Mouse (Mus musculus) hindbrain, embryonic 14.5 days (tissue): Measurements from ENCODE around the gene Tmed2. TPM values are rescaled to one million over a fixed set of nuclear protein-coding genes. Genes with fewer than 3 reads are reported as not detected.

Source experiments
- ATAC-seq: fragments of 200-750 bp; cut with Nextera tagmentation; 2 replicates; pipeline ENCODE4 v1.8.0; 2017; ENCODE audit warnings: moderate number of reproducible peaks, mild to moderate bottlenecking, moderate TSS enrichment, moderate library complexity; ENCODE audit not compliant: low FRiP score
- DNase-seq: peaks from one replicate; pipeline ENCODE4 v3.0.0-alpha.2; 2015; ENCODE audit warnings: low spot score
- H3K27ac ChIP-seq: fragments of 300-500 bp; sonication (generic); 2 replicates; pipeline ENCODE4 v1.5.1; 2014; ENCODE audit warnings: mild to moderate bottlenecking, moderate library complexity
- H3K27me3 ChIP-seq: fragments of 300-500 bp; sonication (generic); 2 replicates; pipeline ENCODE4 v1.6.1; 2014; ENCODE audit warnings: mild to moderate bottlenecking, low read length, mixed read lengths; ENCODE audit not compliant: control insufficient read depth, insufficient read depth
- H3K36me3 ChIP-seq: fragments of 300-500 bp; sonication (generic); replicated peaks from 2 replicates; pipeline ENCODE4 v1.6.1; 2014; ENCODE audit not compliant: control insufficient read depth, insufficient read depth
- H3K4me1 ChIP-seq: fragments of 300-500 bp; sonication (generic); replicated peaks from 2 replicates; pipeline ENCODE4 v1.6.1; 2014; ENCODE audit warnings: antibody characterized with exemption, low read length, mixed read lengths; ENCODE audit not compliant: control insufficient read depth, insufficient read depth
- H3K4me2 ChIP-seq: fragments of 300-500 bp; sonication (generic); replicated peaks from 2 replicates; pipeline ENCODE4 v1.6.1; 2014; ENCODE audit warnings: mild to moderate bottlenecking, moderate library complexity
- H3K4me3 ChIP-seq: fragments of 300-500 bp; sonication (generic); replicated peaks from 2 replicates; pipeline ENCODE4 v1.5.1; 2014; ENCODE audit warnings: mild to moderate bottlenecking, low read length
- H3K9ac ChIP-seq: fragments of 300-500 bp; sonication (generic); 2 replicates; pipeline ENCODE4 v1.6.1; 2014
- H3K9me3 ChIP-seq: fragments of 300-500 bp; sonication (generic); 2 replicates; pipeline ENCODE4 v1.6.1; 2016; ENCODE audit warnings: low read length; ENCODE audit not compliant: control insufficient read depth
- WGBS: fragments of 180-500 bp; shearing (Covaris S2); extraction: QIAGEN DNeasy Blood & Tissue Kit; methylation state at CpG from one replicate; pipeline ENCODE4 v1.1.7; 2014; 5-methylcytosine and 5-hydroxymethylcytosine counted together
- polyA plus RNA-seq: library from polyadenylated mRNA; unstranded; fragments of >200 nt; fragmentation: Nextera tagmentation; extraction: Ambion mirVana; gene quantifications from 2 replicates; pipeline ENCODE4 v1.2.1, GENCODE M21; 2014

Gene Tmed2
- polyA plus RNA-seq, 1 experiment from 2014 or later, result 354 TPM

DNA sequence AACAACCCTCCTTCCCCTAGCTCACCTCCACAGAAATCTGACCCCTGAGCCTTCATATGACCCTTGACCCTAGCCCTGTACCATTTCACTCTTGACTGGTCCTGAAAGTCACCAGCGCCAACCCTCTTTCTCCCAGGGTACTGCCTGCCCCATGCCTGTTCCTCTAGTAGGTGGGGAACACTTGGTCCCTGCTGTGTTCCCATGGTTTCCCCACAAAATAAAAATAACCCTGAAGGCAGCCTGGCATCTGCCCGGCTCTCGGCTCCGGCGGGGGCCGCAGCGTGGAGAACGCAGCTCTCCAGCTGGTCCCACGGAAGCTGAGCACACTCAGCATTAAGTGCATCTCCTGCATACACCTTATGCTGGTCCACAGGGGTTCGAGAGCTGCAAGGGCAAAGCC, 21.8 kb upstream of the Tmed2 start:
- H3K36me3 ChIP-seq, result peaks cover 16% of the 10 kb centered on the region
- no peaks in the 10 kb centered on the region for H3K27me3 ChIP-seq
- no peak overlapping the region for H3K9ac ChIP-seq
- no peaks in the 10 kb centered on the region for H3K9me3 ChIP-seq
- DNase-seq (no peak), ATAC-seq (no peak)
- no peak overlapping the region for H3K4me2 ChIP-seq
- H3K27ac ChIP-seq, result no peak overlapping the region
- H3K4me3 ChIP-seq, result no peak overlapping the region
- WGBS, result 32% methylated on average over 10 of the region's 10 CpGs
- H3K4me1 ChIP-seq, result no peaks in the 10 kb centered on the region

DNA sequence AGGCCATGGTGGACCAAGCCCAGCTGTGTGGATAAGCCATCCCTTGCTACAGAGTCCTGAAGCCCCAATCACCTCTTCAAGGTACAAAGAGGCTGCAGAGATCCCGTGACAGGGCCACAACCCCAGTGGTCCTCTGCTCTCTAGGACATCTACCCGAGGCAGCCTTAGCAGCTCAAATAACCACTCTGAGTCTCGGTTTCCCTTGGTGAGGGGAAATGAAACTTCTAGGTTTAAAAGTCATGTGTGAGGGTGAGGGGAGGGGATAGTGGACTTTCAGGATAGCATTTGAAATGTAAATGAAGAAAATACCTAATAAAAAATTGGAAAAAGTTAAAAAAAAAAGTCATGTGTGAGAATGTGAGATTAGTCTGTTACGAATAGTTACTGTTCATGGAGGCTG, 18.9 kb upstream of the Tmed2 start:
- no peak overlapping the region for H3K4me3 ChIP-seq
- no peak overlapping the region for H3K4me2 ChIP-seq
- ATAC-seq, result no peak
- 93% methylated on average over 4 of the region's 4 CpGs for WGBS
- H3K4me1 ChIP-seq, result no peaks in the 10 kb centered on the region
- no peak overlapping the region for H3K27ac ChIP-seq
- H3K27me3 ChIP-seq, result no peaks in the 10 kb centered on the region
- no peaks in the 10 kb centered on the region for H3K9me3 ChIP-seq
- H3K9ac ChIP-seq, result no peak overlapping the region
- H3K36me3 ChIP-seq, result 0 out of 2 replicates have a peak, but pooled peaks cover 4% of the 10 kb centered on the region
- DNase-seq, result no peak

DNA sequence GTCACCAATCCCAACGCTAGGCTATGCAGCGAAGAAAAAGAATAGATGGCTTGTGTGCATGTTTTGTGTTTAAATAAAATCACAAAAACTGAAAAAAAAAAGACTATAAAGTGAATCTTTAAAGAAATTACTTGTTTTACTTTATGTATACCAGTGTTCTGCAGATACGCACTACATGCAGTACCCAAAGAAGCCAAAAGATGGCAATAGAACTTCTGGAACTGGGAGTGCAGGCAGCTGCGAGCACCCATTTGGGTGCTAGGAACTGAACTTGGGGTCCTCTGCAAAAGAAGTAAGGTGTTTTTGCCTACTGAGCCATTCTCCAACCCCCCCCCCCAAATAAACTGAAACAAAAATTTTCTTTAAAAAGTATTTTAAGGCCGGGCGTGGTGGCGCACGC, 17.5 kb upstream of the Tmed2 start:
- Histone ChIP-seq H3K9ac (no peak overlapping the region), H3K9me3 (no peaks in the 10 kb centered on the region), H3K4me1 (0 out of 2 replicates have a peak, but pooled peaks cover 1% of the 10 kb centered on the region), H3K27me3 (no peaks in the 10 kb centered on the region), H3K36me3 (0 out of 2 replicates have a peak, but pooled peaks cover 4% of the 10 kb centered on the region), H3K4me3 (no peak overlapping the region), H3K4me2 (no peak overlapping the region), H3K27ac (no peak overlapping the region)
- ATAC-seq, result no peak
- WGBS, result 95% methylated on average over 8 of the region's 8 CpGs
- no peak for DNase-seq

DNA sequence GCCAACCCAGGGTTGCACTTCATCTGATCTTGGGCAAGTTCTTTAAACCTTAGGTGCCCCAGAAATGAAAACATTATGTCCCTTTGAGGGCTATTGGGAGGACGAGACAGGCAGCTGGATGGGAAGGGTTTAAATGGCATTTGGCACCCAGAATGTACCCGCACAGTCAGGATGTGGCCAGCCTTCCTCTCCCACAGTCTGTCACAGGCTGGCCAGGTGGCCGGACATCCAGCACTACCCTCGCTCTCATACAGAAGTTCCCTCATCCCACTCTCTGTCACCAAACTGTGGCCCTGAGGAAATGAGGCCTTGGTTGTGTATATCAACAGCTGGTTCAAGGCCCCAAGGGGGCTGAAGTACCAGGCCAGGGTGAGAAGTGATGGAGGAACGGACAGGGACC, 15.6 kb upstream of the Tmed2 start:
- Histone ChIP-seq H3K36me3 (0 out of 2 replicates have a peak, but pooled peaks cover 4% of the 10 kb centered on the region), H3K4me2 (no peak overlapping the region), H3K4me3 (no peak overlapping the region), H3K9ac (no peak overlapping the region), H3K27ac (no peak overlapping the region), H3K4me1 (peaks cover 19% of the 10 kb centered on the region), H3K9me3 (no peaks in the 10 kb centered on the region), H3K27me3 (no peaks in the 10 kb centered on the region)
- 96% methylated on average over 5 of the region's 5 CpGs for WGBS
- DNase-seq (no peak), ATAC-seq (no peak)

DNA sequence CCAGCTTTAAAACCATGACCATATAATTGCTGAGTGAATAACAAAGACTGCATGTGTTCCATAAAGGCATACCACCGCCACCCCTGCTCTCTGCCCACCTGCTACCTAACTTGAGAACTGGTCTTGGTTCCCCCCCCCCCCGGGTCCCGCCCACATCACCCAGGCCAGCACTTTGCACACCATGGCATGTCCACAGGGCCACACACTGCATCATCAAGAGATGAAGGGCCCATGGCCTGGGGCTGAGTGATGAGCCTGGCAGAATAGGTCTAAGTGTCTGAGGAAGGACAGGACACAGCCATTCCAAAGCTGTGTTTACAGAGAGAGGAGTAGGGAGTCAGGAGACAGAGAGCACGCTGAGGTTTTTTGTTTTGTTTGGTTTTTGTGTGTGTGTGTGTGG, 12.1 kb upstream of the Tmed2 start:
- Histone ChIP-seq H3K27ac (0 out of 2 replicates have a peak overlapping the region, but pooled peaks have one; percentile 32), H3K4me1 (peaks cover 32% of the 10 kb centered on the region), H3K4me3 (0 out of 2 replicates have a peak overlapping the region, but pooled peaks have one; percentile 83), H3K27me3 (no peaks in the 10 kb centered on the region), H3K36me3 (no peaks in the 10 kb centered on the region), H3K9me3 (no peaks in the 10 kb centered on the region), H3K9ac (peak overlapping the region; percentile 34; the same call in 1 of the 2 replicates), H3K4me2 (peak overlapping the region; percentile 87)
- ATAC-seq, result no peak
- no peak for DNase-seq
- WGBS, result 68% methylated on average over 4 of the region's 4 CpGs

DNA sequence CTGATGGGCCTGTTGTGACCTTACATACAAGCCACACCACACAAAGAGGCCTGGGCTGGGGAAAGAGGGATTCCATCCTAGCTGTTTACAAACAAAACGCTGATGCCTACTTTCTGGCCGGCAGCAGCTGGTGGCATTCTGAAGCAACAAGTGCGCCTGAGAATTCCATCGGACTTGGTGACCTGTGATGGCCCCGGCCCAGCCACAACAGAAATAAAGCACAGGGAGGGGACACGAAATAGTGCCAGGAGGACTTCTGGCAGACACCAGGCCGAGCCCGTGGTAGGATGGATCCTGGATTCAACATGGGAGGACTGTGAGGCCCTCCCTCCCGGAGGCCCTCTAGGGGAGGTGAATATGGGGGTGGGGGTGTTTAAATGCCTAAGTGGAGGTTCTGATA, 11.7 kb upstream of the Tmed2 start:
- H3K4me1 ChIP-seq, result peaks cover 32% of the 10 kb centered on the region
- peak overlapping the region; percentile 32; the same call in 1 of the 2 replicates for H3K27ac ChIP-seq
- peak overlapping the region; percentile 87 for H3K4me2 ChIP-seq
- H3K9ac ChIP-seq, result peak overlapping the region; percentile 34; the same call in 1 of the 2 replicates
- WGBS, result 41% methylated on average over 9 of the region's 9 CpGs
- no peaks in the 10 kb centered on the region for H3K27me3 ChIP-seq
- no peak for DNase-seq
- peak overlapping the region; percentile 83 for H3K4me3 ChIP-seq
- no peaks in the 10 kb centered on the region for H3K9me3 ChIP-seq
- no peaks in the 10 kb centered on the region for H3K36me3 ChIP-seq
- no peak for ATAC-seq

DNA sequence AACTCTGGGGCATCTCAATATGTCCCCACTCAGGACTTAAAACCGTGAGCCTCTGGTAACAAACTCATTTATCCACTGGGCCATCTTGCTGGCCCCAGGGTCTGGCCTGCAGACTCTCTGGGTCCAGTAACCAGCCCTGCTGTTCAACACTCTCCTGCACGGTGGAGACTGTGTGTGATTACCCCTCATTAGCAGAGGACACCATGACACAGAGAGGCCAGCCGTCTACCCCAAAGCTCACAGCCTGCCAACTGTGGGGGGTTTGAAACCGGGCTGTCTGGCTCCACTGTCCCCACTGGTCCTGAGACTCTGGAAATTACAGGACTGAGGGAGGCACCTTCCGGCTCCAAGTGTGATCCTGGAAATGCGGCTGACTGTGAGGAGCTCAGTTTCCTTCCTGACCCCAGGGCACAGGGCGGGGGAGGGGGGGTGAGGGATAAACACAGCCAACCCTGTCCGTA, 11.3 kb upstream of the Tmed2 start:
- Histone ChIP-seq H3K36me3 (no peaks in the 10 kb centered on the region), H3K4me1 (peaks cover 32% of the 10 kb centered on the region), H3K27ac (peak overlapping the region; percentile 32; the same call in 1 of the 2 replicates), H3K4me2 (peak overlapping the region; percentile 87), H3K9ac (no peak overlapping the region), H3K9me3 (no peaks in the 10 kb centered on the region), H3K27me3 (no peaks in the 10 kb centered on the region), H3K4me3 (peak overlapping the region; percentile 83)
- ATAC-seq (no peak), DNase-seq (no peak)
- WGBS, result 35% methylated on average over 8 of the region's 8 CpGs

DNA sequence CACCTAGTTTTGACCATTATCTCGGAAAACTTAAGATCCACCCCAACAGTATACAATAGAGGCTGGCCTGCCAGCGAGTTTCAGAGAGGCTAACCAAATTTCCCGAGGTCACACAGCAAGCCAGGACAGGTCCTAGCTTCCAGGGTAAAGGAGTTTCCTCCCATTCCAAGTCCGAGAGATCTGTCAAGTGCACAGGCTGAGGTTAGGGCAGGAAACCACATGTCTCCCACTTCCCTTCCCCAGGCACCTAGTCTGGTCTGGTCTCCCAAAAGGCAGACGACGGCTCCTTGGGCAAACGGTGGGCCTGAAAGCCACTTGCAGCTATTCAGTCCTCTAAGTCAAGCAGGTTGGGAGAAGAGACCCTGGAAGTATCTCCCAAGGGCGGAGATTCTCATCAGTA, 10.8 kb upstream of the Tmed2 start:
- Histone ChIP-seq H3K36me3 (no peaks in the 10 kb centered on the region), H3K9me3 (no peaks in the 10 kb centered on the region), H3K9ac (peak overlapping the region; percentile 76; the same call in 1 of the 2 replicates), H3K4me1 (peaks cover 32% of the 10 kb centered on the region), H3K4me2 (peak overlapping the region; percentile 87), H3K27me3 (no peaks in the 10 kb centered on the region), H3K27ac (no peak overlapping the region), H3K4me3 (peak overlapping the region; percentile 83)
- DNase-seq (no peak), ATAC-seq (no peak)
- 67% methylated on average over 8 of the region's 8 CpGs for WGBS

DNA sequence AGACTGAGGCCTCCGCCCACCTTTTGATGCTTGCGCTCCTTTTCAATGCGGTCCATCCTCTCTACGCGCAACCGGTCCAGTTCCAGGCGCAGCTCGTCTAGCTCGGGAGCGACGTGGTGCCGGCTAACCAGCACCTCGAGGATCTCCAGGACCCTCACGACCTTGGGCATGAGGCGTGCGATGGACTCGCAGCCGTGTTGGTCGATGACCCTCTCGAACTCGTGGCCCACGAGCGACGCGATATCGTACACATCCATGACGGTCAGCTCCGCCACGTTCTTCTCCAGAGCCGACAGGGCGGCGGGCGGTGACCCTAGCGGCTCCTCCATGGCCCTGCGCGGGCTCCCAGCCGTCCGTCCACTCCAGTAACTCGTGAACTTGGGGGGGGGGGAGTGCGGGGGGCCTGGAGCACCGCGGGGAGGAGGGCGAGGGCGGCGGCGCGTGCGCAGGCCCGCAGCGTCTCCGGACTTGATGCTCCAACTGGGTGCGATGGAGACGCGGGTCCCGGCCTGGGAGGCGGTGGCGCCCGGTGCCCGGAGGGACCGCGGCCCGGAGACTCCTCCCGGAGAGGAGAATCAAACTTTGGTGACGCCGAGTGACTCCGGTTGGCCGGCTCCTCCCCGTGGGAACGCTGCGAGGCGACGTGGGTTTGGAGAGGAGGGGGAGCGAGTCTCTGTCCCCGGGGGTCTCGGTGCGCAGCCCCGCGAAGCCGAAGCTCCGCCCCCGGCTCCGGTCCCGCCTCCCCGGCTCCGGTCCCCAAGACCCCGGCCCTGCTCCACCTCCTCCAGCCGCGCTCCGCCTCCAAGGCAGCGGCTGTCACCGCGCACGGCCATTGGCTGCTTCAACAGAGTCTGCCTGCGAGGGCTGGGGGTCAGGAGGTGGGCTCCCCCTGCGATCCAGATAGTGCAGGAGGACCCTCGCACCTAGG, 9.6 kb upstream of the Tmed2 start, which contains the start of gene Rilpl1:
Gene Rilpl1, minus strand, starts transcription at position 737 of the 928 bp plus-strand sequence.
- peak within 1 kb of the TSS; percentile 79 for H3K27ac ChIP-seq
- peak within 1 kb of the TSS; percentile 87 for H3K4me2 ChIP-seq
- no peaks in the 10 kb centered on the region for H3K9me3 ChIP-seq
- no peaks in the 10 kb centered on the region for H3K36me3 ChIP-seq
- under 1% methylated on average over 70 of the region's 96 CpGs for WGBS
- peak within 1 kb of the TSS; percentile 83 for H3K4me3 ChIP-seq
- peaks cover 32% of the 10 kb centered on the region for H3K4me1 ChIP-seq
- DNase-seq, result peak; percentile 83
- ATAC-seq, result peak; percentile 92
- peak within 1 kb of the TSS; percentile 76 for H3K9ac ChIP-seq
- no peaks in the 10 kb centered on the region for H3K27me3 ChIP-seq
